Mouse (Mus musculus) cerebellum, adult 8-10 months (tissue): Measurements from ENCODE around the gene Cnot10.

Experiments
- DNase-seq: peaks from one replicate; pipeline ENCODE4 v3.0.0; 2022

Gene Cnot10

DNA sequence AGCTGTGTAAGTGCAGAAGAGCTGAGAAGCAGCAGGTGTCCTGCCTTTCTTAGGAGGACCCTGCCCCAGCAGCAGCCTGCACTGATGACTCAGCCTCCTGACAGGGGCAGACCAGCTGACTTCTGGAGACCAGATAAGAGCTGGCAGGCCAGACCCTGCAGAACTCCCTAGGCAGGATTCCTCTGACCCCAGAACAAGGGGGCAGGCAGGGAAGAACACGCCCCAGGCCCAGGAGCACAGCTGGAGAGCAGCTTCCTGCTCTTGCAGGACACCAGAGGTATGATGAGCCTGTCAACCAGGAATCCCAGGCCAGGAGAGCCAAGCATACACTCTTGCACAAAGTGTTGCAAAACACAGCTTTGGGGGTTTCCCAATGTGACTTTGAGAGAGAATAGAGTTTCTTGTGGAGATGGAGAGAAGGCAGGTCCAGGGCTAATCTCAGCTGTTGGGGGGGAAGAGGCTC lies 98.7 kb downstream of the Cnot10 start:
- no peak for DNase-seq

DNA sequence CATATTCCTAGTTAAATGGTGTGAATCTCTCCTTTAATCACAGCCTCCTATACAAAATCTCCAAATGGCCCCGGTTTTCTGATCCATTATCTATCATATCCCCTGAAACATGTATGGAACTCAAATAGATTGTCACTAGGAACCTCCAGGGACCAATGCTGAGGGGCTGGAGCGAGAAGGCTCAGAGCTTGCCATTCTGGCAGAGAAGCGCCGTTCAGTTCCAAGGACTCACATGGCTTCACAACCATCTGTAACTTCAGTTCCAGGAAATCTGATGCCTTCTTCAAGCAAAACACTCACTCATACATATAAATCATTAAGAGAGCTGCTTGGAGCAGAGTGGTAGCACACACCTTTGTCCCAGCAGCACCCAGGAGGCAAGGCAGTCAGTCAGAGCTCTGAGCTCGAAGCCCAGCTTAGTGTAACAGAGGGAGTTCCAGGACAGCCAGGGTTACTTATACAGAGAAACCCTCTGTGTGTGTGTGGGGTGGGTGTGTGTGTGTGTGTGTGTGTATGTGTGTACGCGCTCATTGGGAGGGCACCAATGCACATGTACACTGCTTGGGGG lies 100.9 kb downstream of the Cnot10 start:
- no peak for DNase-seq

DNA sequence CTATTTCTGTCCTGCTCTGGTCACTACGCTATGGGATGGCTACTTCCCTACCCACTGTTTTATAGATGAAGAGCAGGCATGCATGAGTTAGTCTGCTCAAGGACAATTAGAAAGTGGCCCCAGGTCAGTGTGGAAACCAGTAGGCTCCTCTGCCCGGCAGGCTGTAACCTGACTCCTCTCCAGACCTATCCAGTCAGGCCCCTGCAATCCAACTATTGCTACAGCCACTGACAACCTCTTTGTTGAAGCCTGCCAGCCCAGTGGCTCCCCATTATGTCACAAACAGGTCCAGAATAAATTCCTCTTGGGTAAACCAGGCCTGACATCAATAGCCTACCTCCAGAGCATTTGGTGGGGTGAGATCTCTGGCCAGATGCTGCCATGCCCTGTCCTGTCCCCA lies 103.4 kb downstream of the Cnot10 start:
- DNase-seq, result no peak
